Mouse (Mus musculus) E14TG2a.4 (cell line): ENCODE results near the gene 0610012G03Rik.

Experiments used
- CTCF ChIP-seq: conservative IDR thresholded peaks from 2 replicates; pipeline ENCODE4 v1.5.1; 2014; ENCODE audit warnings: low read length
- NANOG ChIP-seq: IDR thresholded peaks from 2 replicates; pipeline ENCODE4 v1.6.1; 2014; ENCODE audit warnings: borderline replicate concordance, low read length, mixed read lengths
- POU5F1 ChIP-seq: IDR thresholded peaks from 2 replicates; pipeline ENCODE4 v1.6.1; 2014; ENCODE audit warnings: low read length, borderline replicate concordance

DNA sequence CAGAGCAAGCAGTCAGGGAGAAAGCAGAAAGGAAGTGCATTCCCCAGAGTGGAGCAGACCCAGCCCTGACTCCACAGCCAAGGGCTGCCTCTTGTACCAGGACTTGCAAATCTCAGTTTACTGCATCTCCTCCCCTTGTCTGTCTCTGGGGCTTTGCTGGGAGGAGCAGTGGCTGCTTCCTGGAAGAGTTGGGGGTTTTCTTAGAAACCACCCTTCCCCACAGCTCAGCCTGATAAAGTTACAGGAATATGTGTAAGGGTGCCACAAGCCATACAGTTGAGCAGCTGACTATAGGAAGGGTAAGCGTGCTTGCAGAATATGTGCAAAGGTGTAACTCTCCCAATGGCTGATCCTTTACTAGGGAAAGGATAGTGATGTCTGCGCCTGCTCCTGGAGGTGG is 7.7 kb downstream of the 0610012G03Rik start:
- TF ChIP-seq CTCF (no peak), NANOG (no peak), POU5F1 (no peak)
